Mouse (Mus musculus) erythroblast, adult 5-6 weeks (primary cell): ENCODE results near the gene Filip1l. TPM values are rescaled to one million over a fixed set of nuclear protein-coding genes. Genes with fewer than 3 reads are reported as not detected.

ENCODE experiments used
- ATAC-seq: replicated peaks from 2 replicates; pipeline ENCODE4 v1.8.0; 2016; ENCODE audit warnings: moderate number of reproducible peaks, mild to moderate bottlenecking, moderate TSS enrichment, inconsistent platforms; ENCODE audit not compliant: poor library complexity, low FRiP score, severe bottlenecking
- total RNA-seq, 2 experiments: library from RNA; stranded (forward) in 1 of 2; stranded (reverse) in 1 of 2; fragments of 150-400 nt in 1 of 2; fragments of 200-764, 138-1000 nt in 1 of 2; gene quantifications; 2 replicates each; pipeline versions ENCODE4 v1.2.3 to v1.2.4; 2015 to 2017; ENCODE audit warnings: low replicate concordance in 2 of 2

The Filip1l gene
- total RNA-seq, 2 experiments from 2014 or later: 5.4 to 23.4 TPM

DNA sequence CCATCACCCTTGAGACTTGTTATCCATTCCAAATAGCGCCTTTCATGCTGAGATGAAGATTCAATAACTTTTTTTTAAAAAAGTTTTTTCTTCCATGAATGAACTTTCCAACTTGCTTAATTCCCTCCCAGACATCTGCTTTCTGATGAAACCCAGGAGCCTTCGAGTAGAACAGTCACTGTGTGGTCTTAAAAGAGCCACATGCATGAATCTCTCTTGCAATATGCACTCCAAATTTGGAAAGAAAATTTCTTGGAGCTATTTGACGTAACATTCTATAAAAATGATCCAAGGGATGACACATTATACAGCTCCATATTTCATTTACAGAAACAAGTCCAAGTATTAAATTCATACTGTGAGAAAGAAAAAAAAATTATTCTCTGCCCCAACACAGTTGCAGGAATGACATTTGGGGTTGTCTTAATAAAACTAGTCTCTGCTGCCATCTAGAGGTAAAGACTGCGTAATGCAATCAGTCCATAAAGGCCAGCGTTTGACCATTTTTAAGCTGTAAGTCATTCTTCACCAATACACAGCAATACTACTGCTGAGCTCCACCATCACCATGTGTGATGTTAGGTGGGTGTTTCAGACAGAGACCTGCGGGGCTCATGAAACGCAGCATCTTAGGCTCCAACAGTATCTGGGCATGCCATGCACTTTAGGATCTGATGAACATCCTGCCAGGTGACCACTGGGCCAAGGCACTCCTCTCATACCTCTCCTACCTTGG, 240.7 kb downstream of the Filip1l start:
- peak; percentile 62; the same call in 1 of the 2 replicates for ATAC-seq

DNA sequence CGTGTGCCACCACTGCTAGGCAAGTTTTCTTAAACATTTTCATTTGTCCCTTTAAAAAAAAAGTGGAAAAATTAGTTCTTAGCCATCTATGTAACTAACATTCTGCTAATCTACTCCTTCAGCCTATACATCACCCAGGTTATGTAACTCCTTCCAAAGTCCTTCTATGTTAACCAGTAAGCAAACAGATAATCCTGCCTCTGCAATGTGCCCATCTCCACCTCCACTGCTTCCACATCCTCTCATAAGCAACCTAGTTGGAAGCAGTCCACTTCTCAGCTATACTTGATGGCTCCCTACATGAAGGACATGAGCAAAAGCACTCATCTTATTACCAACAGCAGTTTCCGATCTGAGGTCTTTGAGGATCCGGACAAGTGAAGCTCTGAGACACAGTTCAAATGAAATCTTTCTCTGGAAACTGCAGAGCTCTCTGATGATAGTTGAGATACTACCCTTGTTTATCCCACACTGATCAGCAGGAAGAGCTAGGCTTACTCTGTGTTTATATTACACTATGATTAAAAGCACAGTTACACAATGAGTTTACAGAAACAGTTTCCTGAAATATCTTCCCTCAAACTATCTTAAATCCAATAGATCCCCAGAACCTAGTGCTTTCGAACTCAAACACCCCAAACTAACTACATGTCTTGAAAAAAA, 244.5 kb downstream of the Filip1l start:
- no peak for ATAC-seq

DNA sequence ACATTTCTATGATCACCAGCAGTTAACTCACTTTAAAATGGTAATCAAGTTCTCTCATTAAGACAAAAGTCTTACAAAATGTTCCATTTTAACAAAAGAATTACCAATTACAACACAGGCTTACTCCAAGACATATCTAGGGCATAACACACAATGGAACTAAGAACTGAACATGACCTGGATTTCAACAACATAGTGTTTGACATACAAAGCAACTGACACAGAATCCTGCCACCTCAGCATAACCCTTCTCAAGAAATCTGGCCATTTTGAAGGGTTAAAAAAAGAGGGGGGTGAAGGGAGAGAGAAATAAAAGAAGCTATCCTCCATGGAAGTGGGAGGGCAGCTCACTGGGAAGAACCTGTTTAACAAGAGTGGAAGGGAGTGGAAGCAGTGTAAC, 248.1 kb downstream of the Filip1l start:
- ATAC-seq: no peak

DNA sequence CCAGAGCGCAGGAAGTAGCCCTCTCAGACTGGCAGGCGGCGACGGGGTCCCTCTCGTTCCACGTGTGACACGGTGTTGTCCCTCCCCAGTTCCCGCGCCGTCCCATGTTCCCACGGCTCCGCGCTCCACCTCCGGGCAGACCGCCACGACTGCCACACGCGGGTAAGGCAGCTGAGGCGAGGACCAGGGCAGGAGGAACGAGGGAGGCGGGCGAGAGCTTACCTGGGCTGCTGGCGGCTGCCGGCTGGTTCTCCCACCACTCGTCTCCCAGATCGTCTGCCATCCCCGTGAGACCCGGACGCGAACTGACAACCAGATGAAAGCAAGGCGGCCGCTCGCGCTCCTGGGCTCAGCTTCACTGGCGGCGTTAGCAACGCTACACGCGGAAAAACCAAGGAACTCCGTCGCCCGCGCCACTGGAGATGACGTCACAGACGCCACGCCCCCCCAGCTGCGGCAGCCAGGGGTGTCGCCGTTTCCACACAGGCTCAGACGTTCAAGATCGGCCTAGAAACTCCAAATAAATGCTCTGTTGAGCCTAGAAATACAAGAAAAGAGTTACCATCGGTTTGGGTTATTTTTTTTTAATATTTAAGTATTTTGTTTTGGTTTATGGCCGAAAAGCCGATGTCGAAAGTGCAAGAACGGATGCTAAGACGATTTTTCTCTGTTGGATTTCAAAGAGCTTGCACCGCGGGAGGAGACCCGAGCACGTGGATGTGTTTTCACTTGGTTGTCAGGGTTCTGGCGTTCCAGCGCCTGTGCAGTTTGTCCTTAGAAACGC, 253.7 kb downstream of the Filip1l start, which contains the start of gene Cmss1:
Cmss1 (minus strand) TSS at position 421 of the 784 bp plus-strand sequence.
- peak; percentile 99 for ATAC-seq

DNA sequence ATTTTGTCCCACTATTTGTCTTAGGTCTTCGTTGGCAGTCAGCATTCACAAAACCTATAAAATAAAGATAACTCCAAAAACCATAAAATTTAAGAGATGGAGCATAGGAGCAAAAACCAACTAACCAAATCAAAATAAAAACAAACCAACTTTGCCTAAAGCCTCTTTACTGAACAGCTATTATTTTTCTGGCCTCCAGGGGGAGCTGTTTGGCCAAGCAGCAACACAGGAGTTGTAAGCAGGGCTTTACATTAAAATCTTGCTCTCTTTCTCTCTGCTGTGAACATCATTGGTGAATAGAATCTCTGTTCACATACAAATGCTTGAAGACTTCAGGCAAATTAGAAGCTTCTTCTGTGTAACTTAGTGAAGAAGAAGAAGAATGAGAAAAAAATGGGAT, 258.9 kb downstream of the Filip1l start:
- 0 out of 2 replicates have a peak, but pooled peaks have one; percentile 60 for ATAC-seq

Other genes with a start within 250 kb of the Filip1l start
- gene Tomm70a, start 231.4 kb upstream of the Filip1l start, total RNA-seq (2015; ENCODE audit: low replicate concordance): 19.4 and 26.3 TPM in 2 replicates
- 13.0 and 15.6 TPM in 2 replicates for gene Tomm70a, start 231.4 kb upstream of the Filip1l start, total RNA-seq (2017; ENCODE audit: low replicate concordance)
- gene Nit2, start 185.8 kb upstream of the Filip1l start, total RNA-seq (2015; ENCODE audit: low replicate concordance): 0.77 and 9.0 TPM in 2 replicates
- gene Nit2, start 185.8 kb upstream of the Filip1l start, total RNA-seq (2017; ENCODE audit: low replicate concordance): 3.2 and 11.7 TPM in 2 replicates
- 6.5 and 13.8 TPM in 2 replicates for gene Tbc1d23, start 121.6 kb upstream of the Filip1l start, total RNA-seq (2015; ENCODE audit: low replicate concordance)
- gene Tbc1d23, start 121.6 kb upstream of the Filip1l start, total RNA-seq (2017; ENCODE audit: low replicate concordance): 13.4 and 14.4 TPM in 2 replicates
- gene Tmem30c, start 60.2 kb upstream of the Filip1l start, total RNA-seq (2015; ENCODE audit: low replicate concordance): not detected in 2 replicates
- not detected in 2 replicates for gene Tmem30c, start 60.2 kb upstream of the Filip1l start, total RNA-seq (2017; ENCODE audit: low replicate concordance)